Mouse (Mus musculus) heart, postnatal 0 days (tissue): ENCODE data around the gene 9530068E07Rik. TPM values are rescaled to one million over a fixed set of nuclear protein-coding genes. Genes with fewer than 3 reads are reported as not detected.

Source experiments
- ATAC-seq: fragments of 200-750 bp; cut with Nextera tagmentation; 2 replicates; pipeline ENCODE4 v1.8.0; 2017; ENCODE audit warnings: low read depth, moderate number of reproducible peaks, moderate library complexity; ENCODE audit not compliant: insufficient read depth
- DNase-seq: peaks from one replicate; pipeline ENCODE4 v3.0.0-alpha.2; 2016; ENCODE audit warnings: low spot score
- H3K27ac ChIP-seq: fragments of 300-500 bp; sonication (generic); 2 replicates; pipeline ENCODE4 v1.5.1; 2014; ENCODE audit warnings: low read depth, mild to moderate bottlenecking
- H3K27me3 ChIP-seq: fragments of 300-500 bp; sonication (generic); 2 replicates; pipeline ENCODE4 v1.6.1; 2014; ENCODE audit warnings: low read length, mixed read lengths; ENCODE audit not compliant: control insufficient read depth, insufficient read depth
- H3K36me3 ChIP-seq: fragments of 300-500 bp; sonication (generic); replicated peaks from 2 replicates; pipeline ENCODE4 v1.6.1; 2014; ENCODE audit warnings: low read length, mixed read lengths; ENCODE audit not compliant: control insufficient read depth, insufficient read depth
- H3K4me1 ChIP-seq: fragments of 300-500 bp; sonication (generic); 2 replicates; pipeline ENCODE4 v1.6.1; 2014; ENCODE audit warnings: antibody characterized with exemption; ENCODE audit not compliant: control insufficient read depth, insufficient read depth
- H3K4me2 ChIP-seq: fragments of 300-500 bp; sonication (generic); 2 replicates; pipeline ENCODE4 v1.6.1; 2014; ENCODE audit warnings: low read depth, mild to moderate bottlenecking, low read length, moderate library complexity
- H3K4me3 ChIP-seq: fragments of 300-500 bp; sonication (generic); 2 replicates; pipeline ENCODE4 v1.5.1; 2014; ENCODE audit warnings: low read depth, low read length
- H3K9ac ChIP-seq: fragments of 300-500 bp; sonication (generic); replicated peaks from 2 replicates; pipeline ENCODE4 v1.6.1; 2014; ENCODE audit warnings: low read depth, low read length, mixed read lengths
- H3K9me3 ChIP-seq: fragments of 300-500 bp; sonication (generic); replicated peaks from 2 replicates; pipeline ENCODE4 v1.6.1; 2016; ENCODE audit warnings: low read length; ENCODE audit not compliant: control insufficient read depth
- CTCF ChIP-seq: IDR thresholded peaks from 2 replicates; pipeline ENCODE4 v1.5.1; 2016; ENCODE audit warnings: antibody characterized with exemption, control low read depth, low read depth
- EP300 ChIP-seq: IDR thresholded peaks from 2 replicates; pipeline ENCODE4 v1.6.1; 2016; ENCODE audit warnings: antibody characterized with exemption, low read depth
- WGBS: fragments of 180-500 bp; shearing (Covaris S2); extraction: QIAGEN DNeasy Blood & Tissue Kit; methylation state at CpG from one replicate; pipeline ENCODE4 v1.1.7; 2014; 5-methylcytosine and 5-hydroxymethylcytosine counted together
- polyA plus RNA-seq: library from polyadenylated mRNA; unstranded; fragments of >200 nt; fragmentation: Nextera tagmentation; extraction: Ambion mirVana; gene quantifications from 2 replicates; pipeline ENCODE4 v1.2.1, GENCODE M21; 2015
- total RNA-seq: library from RNA; depleted of rRNA; stranded (reverse); fragments of >200 nt; gene quantifications from 2 replicates; pipeline ENCODE4 v1.2.3, GENCODE M21; 2014; ENCODE audit warnings: low replicate concordance

The 9530068E07Rik gene
- total and polyA plus RNA-seq, 2 experiments from 2014 or later = 133 to 149 TPM

- Histone ChIP-seq H3K36me3 (peaks cover 46% of the 10 kb centered on the region), H3K4me2 (no peak overlapping the region), H3K9ac (no peak overlapping the region), H3K4me1 (peaks cover 28% of the 10 kb centered on the region; the same call in 1 of the 2 replicates), H3K9me3 (no peaks in the 10 kb centered on the region), H3K27me3 (no peaks in the 10 kb centered on the region), H3K27ac (peak overlapping the region; percentile 53), H3K4me3 (no peak overlapping the region)
- TF ChIP-seq CTCF = peak; percentile 88
- TF ChIP-seq EP300 = peak; percentile 16; the same call in 1 of the 2 replicates
- peak; percentile 81 for DNase-seq
- ATAC-seq = peak; percentile 73
- WGBS = 53% methylated on average over 6 of the region's 6 CpGs
Observed at GRCm38 (mm10) chr11:52374340-52374739, 21.9 kb upstream of the 9530068E07Rik start.

GRCm38 (mm10) chr11:52377579-52377978 lies 18.6 kb upstream of the 9530068E07Rik start:
- no peaks in the 10 kb centered on the region for H3K27me3 ChIP-seq
- peak overlapping the region; percentile 79 for H3K27ac ChIP-seq
- peak; percentile 63 for ATAC-seq
- H3K4me2 ChIP-seq = no peak overlapping the region
- no peak overlapping the region for H3K9ac ChIP-seq
- DNase-seq = no peak
- 26% methylated on average over 4 of the region's 4 CpGs for whole genome bisulfite sequencing
- H3K4me1 ChIP-seq = 0 out of 2 replicates have a peak, but pooled peaks cover 8% of the 10 kb centered on the region
- no peak overlapping the region for H3K4me3 ChIP-seq
- H3K9me3 ChIP-seq = no peaks in the 10 kb centered on the region
- peaks cover 77% of the 10 kb centered on the region for H3K36me3 ChIP-seq
- TF ChIP-seq CTCF (no peak), EP300 (no peak)

DNA sequence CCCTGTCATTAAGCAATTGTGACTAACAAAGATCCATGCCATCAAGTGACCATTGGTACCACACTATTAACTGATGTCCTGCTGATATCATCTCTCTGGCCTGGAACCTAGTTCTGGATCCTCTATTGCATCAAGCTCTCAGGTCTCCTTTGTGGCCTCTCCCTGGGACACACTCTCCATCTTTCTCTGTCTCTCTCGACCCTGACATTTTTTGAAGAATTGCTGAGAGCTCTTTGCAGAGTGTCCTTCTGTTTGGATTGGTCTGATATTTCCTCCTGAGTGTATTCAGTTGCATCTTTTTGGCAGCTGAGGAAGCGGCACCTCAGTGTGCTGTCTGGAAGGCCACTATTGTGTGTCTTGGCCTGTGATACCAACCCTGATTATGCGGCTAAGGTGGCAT lies 17.0 kb upstream of the 9530068E07Rik start:
- no peak for TF ChIP-seq CTCF
- TF ChIP-seq EP300 = no peak
- H3K27me3 ChIP-seq = no peaks in the 10 kb centered on the region
- peaks cover 93% of the 10 kb centered on the region for H3K36me3 ChIP-seq
- no peak overlapping the region for H3K4me2 ChIP-seq
- H3K9ac ChIP-seq = no peak overlapping the region
- no peak overlapping the region for H3K27ac ChIP-seq
- H3K9me3 ChIP-seq = no peaks in the 10 kb centered on the region
- no peak overlapping the region for H3K4me3 ChIP-seq
- ATAC-seq = no peak
- H3K4me1 ChIP-seq = 0 out of 2 replicates have a peak, but pooled peaks cover 8% of the 10 kb centered on the region
- WGBS = 82% methylated on average over 3 of the region's 3 CpGs
- DNase-seq = no peak

- TF ChIP-seq EP300 (no peak), CTCF (no peak)
- no peak overlapping the region for H3K27ac ChIP-seq
- H3K9ac ChIP-seq = no peak overlapping the region
- no peaks in the 10 kb centered on the region for H3K4me1 ChIP-seq
- no peaks in the 10 kb centered on the region for H3K27me3 ChIP-seq
- no peak overlapping the region for H3K4me3 ChIP-seq
- H3K9me3 ChIP-seq = no peaks in the 10 kb centered on the region
- 93% methylated on average over 14 of the region's 14 CpGs for WGBS
- H3K4me2 ChIP-seq = no peak overlapping the region
- ATAC-seq = no peak
- peaks cover 98% of the 10 kb centered on the region for H3K36me3 ChIP-seq
- no peak for DNase-seq
Observed at GRCm38 (mm10) chr11:52383741-52384140, 12.5 kb upstream of the 9530068E07Rik start.

DNA sequence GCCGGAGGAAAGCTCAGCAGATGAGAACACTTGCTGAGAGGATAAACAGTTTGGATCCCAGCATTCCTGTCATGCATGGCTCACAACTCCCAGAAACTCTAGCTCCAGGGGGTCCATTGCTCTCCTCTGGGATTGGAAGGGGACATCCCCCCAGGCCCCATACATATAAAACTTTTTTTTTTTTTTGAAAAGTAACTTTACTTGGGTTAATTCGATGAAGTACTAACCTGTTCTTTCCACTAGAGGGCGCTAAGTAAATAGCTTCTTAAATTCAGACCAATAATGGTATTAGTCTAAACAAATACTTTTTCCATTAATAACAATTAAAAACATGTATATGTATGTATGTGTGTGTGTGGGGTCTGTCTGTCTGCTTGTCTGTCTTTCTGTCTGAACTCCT lies 11.6 kb upstream of the 9530068E07Rik start:
- Histone ChIP-seq H3K36me3 (peaks cover 97% of the 10 kb centered on the region), H3K9ac (no peak overlapping the region), H3K4me1 (no peaks in the 10 kb centered on the region), H3K9me3 (no peaks in the 10 kb centered on the region), H3K27me3 (no peaks in the 10 kb centered on the region), H3K4me2 (no peak overlapping the region), H3K27ac (no peak overlapping the region), H3K4me3 (no peak overlapping the region)
- no peak for TF ChIP-seq EP300
- peak; percentile 43 for TF ChIP-seq CTCF
- DNase-seq (no peak), ATAC-seq (no peak)
- WGBS = 54% methylated on average over 3 of the region's 3 CpGs

GRCm38 (mm10) chr11:52386892-52387291 lies 9.3 kb upstream of the 9530068E07Rik start:
- no peak for TF ChIP-seq CTCF
- TF ChIP-seq EP300 = no peak
- Histone ChIP-seq H3K4me2 (no peak overlapping the region), H3K4me3 (no peak overlapping the region), H3K27ac (no peak overlapping the region), H3K4me1 (no peaks in the 10 kb centered on the region), H3K27me3 (no peaks in the 10 kb centered on the region), H3K9me3 (no peaks in the 10 kb centered on the region), H3K36me3 (peaks cover 83% of the 10 kb centered on the region), H3K9ac (no peak overlapping the region)
- WGBS = 73% methylated on average over 3 of the region's 3 CpGs
- ATAC-seq (no peak), DNase-seq (no peak)
